Mouse (Mus musculus) small intestine, adult 2 months (tissue): ENCODE results near the gene Sarnp. TPM values are rescaled to one million over a fixed set of nuclear protein-coding genes. Genes with fewer than 3 reads are reported as not detected.
"Not testable (repeated sequence)": the region's sequence is repeated elsewhere in the genome, so short reads cannot be mapped to it uniquely, and the experiment has no call there.

Experiments used
- H3K27ac ChIP-seq: fragments of 200-500 bp; 2 replicates; pipeline ENCODE4 v1.5.1; 2012; ENCODE audit warnings: low read depth, low read length, control low read depth, inconsistent platforms; ENCODE audit not compliant: insufficient read depth
- H3K27me3 ChIP-seq: fragments of 200-500 bp; 2 replicates; pipeline ENCODE4 v1.6.1; 2012; ENCODE audit warnings: mild to moderate bottlenecking, moderate library complexity, low read length, inconsistent platforms; ENCODE audit not compliant: control insufficient read depth, insufficient read depth
- H3K36me3 ChIP-seq: fragments of 200-500 bp; 2 replicates; pipeline ENCODE4 v1.6.1; 2012; ENCODE audit warnings: mild to moderate bottlenecking, low read length, control low read depth, inconsistent platforms; ENCODE audit not compliant: control insufficient read depth, insufficient read depth
- H3K4me1 ChIP-seq: fragments of 200-500 bp; 2 replicates; pipeline ENCODE4 v1.6.1; 2012; ENCODE audit warnings: low read length, inconsistent platforms, mixed read lengths; ENCODE audit not compliant: control insufficient read depth, insufficient read depth, insufficient read length
- H3K4me3 ChIP-seq: fragments of 200-500 bp; 2 replicates; pipeline ENCODE4 v1.5.1; 2012; ENCODE audit warnings: low read depth, mild to moderate bottlenecking, control low read depth, inconsistent platforms, low read length, moderate library complexity
- CTCF ChIP-seq: fragments of 200-500 bp; IDR thresholded peaks from 2 replicates; pipeline ENCODE4 v1.5.1; 2012; ENCODE audit warnings: low read depth, mild to moderate bottlenecking, control low read depth, inconsistent platforms, low read length, moderate library complexity, mixed read lengths; ENCODE audit not compliant: insufficient replicate concordance, insufficient read length; ENCODE audit errors: extremely low read depth
- POLR2A ChIP-seq: fragments of 200-500 bp; IDR thresholded peaks from 2 replicates; pipeline ENCODE4 v1.6.1; 2012; ENCODE audit warnings: low read depth, mild to moderate bottlenecking, control low read depth, inconsistent platforms, low read length, moderate library complexity
- WGBS: fragments of 180-500 bp; shearing (Covaris S2); methylation state at CpG from one replicate; pipeline ENCODE4 v1.1.7; 2018; 5-methylcytosine and 5-hydroxymethylcytosine counted together
- polyA plus RNA-seq: library from polyadenylated mRNA; depleted of rRNA; stranded (reverse); fragments of >200 nt; gene quantifications from 2 replicates; pipeline ENCODE4 v1.2.3, GENCODE M21; 2012

The Sarnp gene
- polyA plus RNA-seq, 1 experiment, result 0.89 TPM

DNA sequence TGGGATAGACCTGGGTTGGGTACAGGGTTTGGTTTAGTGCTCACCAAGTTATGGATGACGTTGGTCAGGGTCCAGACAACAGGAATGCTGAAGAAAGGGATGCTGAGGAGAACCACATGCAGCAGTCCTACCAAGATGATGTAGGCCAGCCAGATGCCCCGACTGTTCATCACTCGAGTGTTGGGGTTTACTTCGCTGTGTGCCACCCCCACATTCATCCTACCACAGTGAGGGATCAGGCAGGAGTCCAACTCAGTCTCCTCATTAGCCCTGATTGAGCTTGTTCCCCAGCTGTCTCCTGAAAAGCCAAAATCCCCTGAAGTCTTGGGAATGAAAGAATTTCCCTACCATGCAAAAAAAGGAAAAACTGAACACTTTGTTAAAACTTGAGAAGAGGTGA lies 3.1 kb downstream of the Sarnp start:
- Histone ChIP-seq H3K27ac (no peak overlapping the region), H3K4me3 (no peak overlapping the region), H3K36me3 (peaks cover 32% of the 10 kb centered on the region), H3K4me1 (peaks cover 7% of the 10 kb centered on the region; the same call in 1 of the 2 replicates), H3K27me3 (no peaks in the 10 kb centered on the region)
- WGBS, result 77% methylated on average over 4 of the region's 4 CpGs
- TF ChIP-seq CTCF, result no peak
- TF ChIP-seq POLR2A, result no peak

DNA sequence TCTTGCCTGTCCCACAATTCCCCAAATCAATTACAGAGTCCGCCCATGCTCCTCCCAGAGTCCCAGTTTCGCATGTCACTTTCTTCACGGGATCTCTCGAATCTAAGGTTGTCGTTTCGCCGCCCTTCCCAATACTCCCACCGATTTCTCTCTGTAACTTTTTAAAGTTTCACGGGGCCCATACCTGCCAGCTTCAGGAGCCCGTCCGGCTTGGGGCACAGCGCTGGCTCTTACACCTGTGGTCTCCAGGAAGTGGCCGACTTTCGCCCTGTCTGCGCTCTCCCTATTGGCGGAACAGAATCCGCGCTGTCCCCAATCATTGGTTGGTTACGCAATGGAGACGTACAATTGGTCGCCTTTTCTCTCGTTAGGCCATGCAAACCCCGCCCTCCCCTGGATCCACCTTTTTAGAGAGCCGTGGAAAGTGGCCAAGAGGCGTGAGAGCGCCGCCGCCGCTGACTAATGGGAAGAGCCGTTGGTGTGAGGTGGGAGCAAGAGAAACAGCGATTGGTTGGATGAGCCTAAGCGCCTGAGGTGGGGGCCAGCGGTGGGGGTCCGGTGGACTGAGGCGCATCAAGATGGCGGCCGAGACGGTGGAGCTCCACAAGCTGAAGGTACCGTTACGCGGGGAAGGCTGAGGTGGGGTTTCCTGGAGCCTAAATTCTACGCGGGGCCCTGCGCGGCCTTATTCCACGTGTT lies 4.4 kb downstream of the Sarnp start, which contains the start of gene Ormdl2:
Ormdl2 (minus strand) TSS at position 288 of the 699 bp plus-strand sequence.
- H3K27ac ChIP-seq, result peak within 1 kb of the TSS; percentile 53
- TF ChIP-seq CTCF, result no peak
- TF ChIP-seq POLR2A, result peak; percentile 81; the same call in 1 of the 2 replicates
- no peaks in the 10 kb centered on the region for H3K27me3 ChIP-seq
- H3K4me3 ChIP-seq, result peak within 1 kb of the TSS; percentile 95
- H3K36me3 ChIP-seq, result peaks cover 23% of the 10 kb centered on the region
- under 1% methylated on average over 46 of the region's 46 CpGs for WGBS
- H3K4me1 ChIP-seq, result peaks cover 2% of the 10 kb centered on the region; the same call in 1 of the 2 replicates

DNA sequence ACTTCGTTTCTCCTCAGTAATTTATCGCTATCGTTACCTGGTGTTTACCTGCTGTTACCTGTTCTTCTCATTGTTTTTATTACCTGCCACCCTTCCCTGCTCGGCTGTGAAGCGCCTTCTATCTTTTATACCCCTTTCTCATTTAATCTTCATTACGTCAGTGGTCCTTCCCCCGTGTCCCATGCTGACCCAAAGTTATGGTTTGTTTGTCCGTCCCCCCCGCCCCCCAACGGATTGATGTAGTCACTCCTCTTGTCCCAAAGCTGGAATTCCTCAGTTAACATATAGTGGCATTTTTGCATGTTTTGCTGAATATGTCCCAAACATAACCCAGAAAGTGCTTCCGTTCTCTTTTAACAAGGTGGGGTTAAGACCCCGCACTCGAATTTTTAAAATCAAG lies 5.0 kb downstream of the Sarnp start:
- H3K4me1 ChIP-seq, result peaks cover 2% of the 10 kb centered on the region; the same call in 1 of the 2 replicates
- WGBS, result 1% methylated on average over 13 of the region's 13 CpGs
- TF ChIP-seq CTCF, result no peak
- TF ChIP-seq POLR2A, result no peak
- H3K36me3 ChIP-seq, result peaks cover 16% of the 10 kb centered on the region
- H3K27ac ChIP-seq, result peak overlapping the region; percentile 43
- H3K4me3 ChIP-seq, result peak overlapping the region; percentile 95
- H3K27me3 ChIP-seq, result no peaks in the 10 kb centered on the region

DNA sequence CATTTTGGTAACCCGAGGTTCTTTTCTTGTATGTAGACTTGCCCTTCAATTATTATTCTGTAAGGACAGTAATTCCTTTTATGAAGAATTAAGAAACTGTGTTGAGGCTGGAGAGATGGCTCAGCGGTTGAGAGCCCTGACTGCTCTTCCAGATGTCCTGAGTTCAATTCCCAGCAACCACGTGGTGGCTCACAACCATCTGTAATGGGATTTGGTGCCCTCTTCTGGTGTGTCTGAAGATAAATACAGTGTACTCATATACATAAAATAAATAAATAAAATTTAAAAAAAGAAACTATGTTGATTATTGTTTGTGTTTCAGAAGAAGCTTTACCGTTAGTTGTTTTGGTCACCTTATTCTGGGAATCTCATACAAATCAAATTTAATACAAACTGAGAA lies 6.0 kb downstream of the Sarnp start:
- not testable (repeated sequence) for H3K4me3 ChIP-seq, H3K27ac ChIP-seq, H3K4me1 ChIP-seq, H3K27me3 ChIP-seq, H3K36me3 ChIP-seq
- 57% methylated on average over 4 of the region's 4 CpGs for WGBS

DNA sequence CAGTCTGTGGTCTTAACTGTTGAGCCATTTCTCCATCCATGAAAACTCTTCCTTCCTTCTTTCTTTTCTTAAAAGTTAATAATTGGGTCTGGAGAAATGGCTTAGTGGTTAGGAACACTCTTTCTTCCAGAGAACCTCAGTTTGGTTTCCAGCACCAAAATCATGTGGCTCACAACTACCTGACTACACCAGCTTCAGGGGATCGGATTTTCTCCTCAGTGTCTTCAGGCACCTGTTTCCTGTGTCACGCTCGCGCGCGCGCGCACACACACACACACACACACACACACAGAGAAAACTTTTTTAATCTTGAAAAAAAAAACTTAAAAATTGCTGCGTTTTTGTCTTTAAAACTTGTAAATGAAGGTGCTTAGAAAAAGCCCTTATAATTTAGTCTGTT lies 6.7 kb downstream of the Sarnp start:
- WGBS, result 94% methylated on average over 9 of the region's 9 CpGs

DNA sequence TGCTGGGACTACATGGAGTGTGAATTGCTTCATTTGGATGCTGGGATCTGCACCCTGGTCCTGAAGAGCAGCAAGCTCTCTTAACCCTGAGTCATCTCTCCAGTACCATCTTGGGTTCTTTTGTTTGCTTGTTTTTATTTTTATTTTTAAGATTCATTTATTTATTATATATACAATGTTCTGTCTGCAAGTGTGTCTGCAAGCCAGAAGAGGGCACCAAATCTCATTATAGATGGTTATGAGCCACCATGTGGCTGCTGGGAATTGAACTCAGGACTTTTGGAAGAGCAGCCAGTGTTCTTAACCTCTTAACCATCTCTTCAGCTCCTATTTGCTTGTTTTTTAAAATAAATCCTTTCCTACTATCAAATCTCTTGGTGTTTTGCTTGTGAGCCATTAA lies 20.3 kb downstream of the Sarnp start:
- no peak overlapping the region for H3K27ac ChIP-seq
- no peaks in the 10 kb centered on the region for H3K4me1 ChIP-seq
- H3K36me3 ChIP-seq, result peaks cover 45% of the 10 kb centered on the region
- H3K4me3 ChIP-seq, result no peak overlapping the region
- H3K27me3 ChIP-seq, result no peaks in the 10 kb centered on the region
- TF ChIP-seq POLR2A (no peak), CTCF (no peak)

More for the DNA sequence above, 6.7 kb downstream of the Sarnp start:
- Histone ChIP-seq H3K27me3 (no peaks in the 10 kb centered on the region), H3K4me3 (no peak overlapping the region), H3K4me1 (peaks cover under 1% of the 10 kb centered on the region; the same call in 1 of the 2 replicates), H3K27ac (no peak overlapping the region), H3K36me3 (peaks cover 10% of the 10 kb centered on the region)
- TF ChIP-seq CTCF (no peak), POLR2A (no peak)

DNA sequence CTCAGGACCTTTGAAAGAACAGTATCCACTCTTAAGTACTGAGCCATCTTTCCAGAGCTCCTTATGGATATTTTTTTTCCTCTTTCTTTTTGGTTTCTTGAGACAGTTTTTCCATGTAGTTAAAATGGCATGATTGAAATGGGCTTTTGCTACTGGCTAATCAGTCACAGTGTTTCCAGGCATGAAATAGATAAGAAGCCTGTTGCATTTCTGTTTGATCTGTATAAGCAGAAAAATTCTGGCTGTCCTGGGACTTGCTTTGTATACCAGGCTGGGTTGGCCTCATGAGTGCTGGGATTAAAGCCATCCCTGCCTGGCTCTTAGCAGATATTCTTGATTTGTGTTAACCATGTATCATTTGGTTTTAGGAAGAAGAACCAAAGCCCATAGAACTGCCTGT lies 22.3 kb downstream of the Sarnp start:
- Histone ChIP-seq H3K4me1 (no peaks in the 10 kb centered on the region), H3K27me3 (no peaks in the 10 kb centered on the region), H3K36me3 (peaks cover 46% of the 10 kb centered on the region), H3K27ac (no peak overlapping the region), H3K4me3 (no peak overlapping the region)
- TF ChIP-seq CTCF (no peak), POLR2A (no peak)
